Mouse (Mus musculus) brain, embryonic 18.5 days (tissue): ENCODE measurements around the gene BC035947.
"Not testable (repeated sequence)": the region's sequence is repeated elsewhere in the genome, so short reads cannot be mapped to it uniquely, and the experiment has no call there.

ENCODE experiments used
- DNase-seq: peaks from one replicate; pipeline ENCODE4 v3.0.0-alpha.2; 2012; ENCODE audit warnings: low read depth, low spot score

BC035947 gene

GRCm38 (mm10) chr1:78501856-78502255, 10.1 kb downstream of the BC035947 start:
- DNase-seq: not testable (repeated sequence)

- no peak for DNase-seq
Observed at GRCm38 (mm10) chr1:78501036-78501435, 10.9 kb downstream of the BC035947 start.

- DNase-seq: no peak
Observed at GRCm38 (mm10) chr1:78490143-78490542, 21.8 kb downstream of the BC035947 start.

GRCm38 (mm10) chr1:78488752-78489492, 23.0 kb downstream of the BC035947 start, which contains the start of gene Farsb:
Gene Farsb (minus strand): TSS chr1:78488897.
- peak; percentile 84 for DNase-seq

GRCm38 (mm10) chr1:78488427-78488751, 23.6 kb downstream of the BC035947 start:
- DNase-seq: no peak

GRCm38 (mm10) chr1:78484361-78484760, 27.6 kb downstream of the BC035947 start:
- DNase-seq: no peak

GRCm38 (mm10) chr1:78483430-78483829, 28.5 kb downstream of the BC035947 start:
- no peak for DNase-seq

GRCm38 (mm10) chr1:78472441-78472840, 39.5 kb downstream of the BC035947 start:
- no peak for DNase-seq

- DNase-seq: peak; percentile 16
Observed at GRCm38 (mm10) chr1:78454659-78455058, 57.3 kb downstream of the BC035947 start.

GRCm38 (mm10) chr1:78453886-78454285, 58.1 kb downstream of the BC035947 start:
- DNase-seq: no peak

GRCm38 (mm10) chr1:78452544-78452943, 59.4 kb downstream of the BC035947 start:
- no peak for DNase-seq

- no peak for DNase-seq
Observed at GRCm38 (mm10) chr1:78451070-78451854, 60.7 kb downstream of the BC035947 start.

GRCm38 (mm10) chr1:78448091-78448490, 63.9 kb downstream of the BC035947 start:
- no peak for DNase-seq
